Mouse (Mus musculus) spleen, adult 2 months (tissue): ENCODE measurements around the gene Man2a1.

ENCODE experiments used
- CTCF ChIP-seq: fragments of 200-500 bp; IDR thresholded peaks from 2 replicates; pipeline ENCODE4 v1.5.1; 2011; ENCODE audit warnings: mild to moderate bottlenecking, inconsistent platforms; ENCODE audit not compliant: insufficient read depth, insufficient read length, insufficient replicate concordance; ENCODE audit errors: extremely low read depth
- POLR2A ChIP-seq: fragments of 200-500 bp; IDR thresholded peaks from 2 replicates; pipeline ENCODE4 v1.6.1; 2011; ENCODE audit warnings: low read depth, low read length, inconsistent platforms

- no peak for TF ChIP-seq CTCF
- no peak for TF ChIP-seq POLR2A
These were observed 12.4 kb downstream of the Man2a1 start for GRCm38 (mm10) chr17:64612930-64613329.
